Mouse (Mus musculus) heart, embryonic 15.5 days (tissue): ENCODE measurements at regions not wholly inside any gene's neighbourhood (a gene's known extent, or its start where the extent isn't known, plus 50 kb on each side); places are given as distances from the start of the nearest gene placed in this dataset.
A peak's percentile ranks its signal among the peaks of the same experiment; 100 is the strongest.

Source experiments
- ATAC-seq: fragments of 200-750 bp; cut with Nextera tagmentation; replicated peaks from 2 replicates; pipeline ENCODE4 v1.8.0; 2017; ENCODE audit warnings: low read depth, moderate TSS enrichment; ENCODE audit not compliant: insufficient number of reproducible peaks, insufficient read depth, low FRiP score
- H3K27ac ChIP-seq: fragments of 300-500 bp; sonication (generic); 2 replicates; pipeline ENCODE4 v1.5.1; 2015; ENCODE audit warnings: mild to moderate bottlenecking, inconsistent platforms
- H3K27me3 ChIP-seq: fragments of 300-500 bp; sonication (generic); 2 replicates; pipeline ENCODE4 v1.6.1; 2015; ENCODE audit warnings: inconsistent platforms
- H3K36me3 ChIP-seq: fragments of 300-500 bp; sonication (generic); 2 replicates; pipeline ENCODE4 v1.6.1; 2015; ENCODE audit warnings: mild to moderate bottlenecking, inconsistent platforms
- H3K4me1 ChIP-seq: fragments of 300-500 bp; sonication (generic); replicated peaks from 2 replicates; pipeline ENCODE4 v1.6.1; 2015; ENCODE audit warnings: inconsistent platforms
- H3K4me2 ChIP-seq: fragments of 300-500 bp; sonication (generic); 2 replicates; pipeline ENCODE4 v1.6.1; 2015; ENCODE audit warnings: inconsistent platforms, mild to moderate bottlenecking, moderate library complexity
- H3K4me3 ChIP-seq: fragments of 300-500 bp; sonication (generic); 2 replicates; pipeline ENCODE4 v1.5.1; 2015; ENCODE audit warnings: mild to moderate bottlenecking, inconsistent platforms
- H3K9ac ChIP-seq: fragments of 300-500 bp; sonication (generic); 2 replicates; pipeline ENCODE4 v1.6.1; 2015; ENCODE audit warnings: mild to moderate bottlenecking, inconsistent platforms
- H3K9me3 ChIP-seq: fragments of 300-500 bp; sonication (generic); replicated peaks from 2 replicates; pipeline ENCODE4 v1.6.1; 2016; ENCODE audit warnings: inconsistent platforms
- WGBS: fragments of 180-500 bp; shearing (Covaris S2); methylation state at CpG from one replicate; pipeline ENCODE4 v1.1.7; 2015; ENCODE audit warnings: mixed read lengths; 5-methylcytosine and 5-hydroxymethylcytosine counted together

- ATAC-seq, result no peak
- Histone ChIP-seq H3K27ac (no peak overlapping the region), H3K27me3 (no peaks in the 10 kb centered on the region), H3K36me3 (no peaks in the 10 kb centered on the region), H3K9ac (no peak overlapping the region), H3K4me1 (peaks cover 25% of the 10 kb centered on the region), H3K9me3 (no peaks in the 10 kb centered on the region), H3K4me3 (no peak overlapping the region), H3K4me2 (no peak overlapping the region)
- WGBS, result 81% methylated on average over 5 of the region's 5 CpGs
These were observed 81.3 kb upstream of the Tent5a start for GRCm38 (mm10) chr9:85408461-85408860.

- H3K4me3 ChIP-seq, result no peak overlapping the region
- H3K9ac ChIP-seq, result no peak overlapping the region
- H3K27me3 ChIP-seq, result no peaks in the 10 kb centered on the region
- H3K4me1 ChIP-seq, result peaks cover 25% of the 10 kb centered on the region
- no peaks in the 10 kb centered on the region for H3K36me3 ChIP-seq
- no peak for ATAC-seq
- no peak overlapping the region for H3K27ac ChIP-seq
- H3K9me3 ChIP-seq, result no peaks in the 10 kb centered on the region
- H3K4me2 ChIP-seq, result no peak overlapping the region
- WGBS, result 81% methylated on average over 1 of the region's 1 CpGs
These were observed 80.4 kb upstream of the Tent5a start for GRCm38 (mm10) chr9:85407592-85407991.

GRCm38 (mm10) chr9:85401736-85402135 lies 74.6 kb upstream of the Tent5a start:
- H3K9me3 ChIP-seq, result no peaks in the 10 kb centered on the region
- H3K27me3 ChIP-seq, result no peaks in the 10 kb centered on the region
- H3K27ac ChIP-seq, result peak overlapping the region; percentile 57; the same call in 1 of the 2 replicates
- H3K9ac ChIP-seq, result no peak overlapping the region
- H3K4me3 ChIP-seq, result no peak overlapping the region
- ATAC-seq, result no peak; the same call in 1 of the 2 replicates
- WGBS, result 26% methylated on average over 1 of the region's 1 CpGs
- peaks cover 14% of the 10 kb centered on the region for H3K4me1 ChIP-seq
- no peak overlapping the region for H3K4me2 ChIP-seq
- no peaks in the 10 kb centered on the region for H3K36me3 ChIP-seq

GRCm38 (mm10) chr9:85400600-85401313 lies 73.6 kb upstream of the Tent5a start:
- Histone ChIP-seq H3K4me3 (no peak overlapping the region), H3K36me3 (no peaks in the 10 kb centered on the region), H3K4me1 (peaks cover 14% of the 10 kb centered on the region), H3K9ac (no peak overlapping the region), H3K27me3 (no peaks in the 10 kb centered on the region), H3K4me2 (peak overlapping the region; percentile 34; the same call in 1 of the 2 replicates), H3K27ac (peak overlapping the region; percentile 57), H3K9me3 (no peaks in the 10 kb centered on the region)
- ATAC-seq, result peak; percentile 62
- 35% methylated on average over 12 of the region's 12 CpGs for WGBS

- ATAC-seq, result no peak
- no peaks in the 10 kb centered on the region for H3K9me3 ChIP-seq
These were observed 67.8 kb upstream of the Tent5a start for GRCm38 (mm10) chr9:85394975-85395374.

GRCm38 (mm10) chr9:85391283-85391682 lies 64.1 kb upstream of the Tent5a start:
- Histone ChIP-seq H3K4me1 (no peaks in the 10 kb centered on the region), H3K27me3 (no peaks in the 10 kb centered on the region), H3K4me2 (no peak overlapping the region), H3K36me3 (no peaks in the 10 kb centered on the region), H3K9me3 (no peaks in the 10 kb centered on the region), H3K9ac (no peak overlapping the region), H3K4me3 (no peak overlapping the region), H3K27ac (no peak overlapping the region)
- 81% methylated on average over 2 of the region's 2 CpGs for WGBS
- no peak for ATAC-seq

More at GRCm38 (mm10) chr9:85394975-85395374, 67.8 kb upstream of the Tent5a start:
- Histone ChIP-seq H3K4me3 (no peak overlapping the region), H3K27me3 (no peaks in the 10 kb centered on the region), H3K27ac (no peak overlapping the region), H3K4me2 (no peak overlapping the region), H3K9ac (no peak overlapping the region), H3K4me1 (no peaks in the 10 kb centered on the region), H3K36me3 (no peaks in the 10 kb centered on the region)
- 65% methylated on average over 6 of the region's 6 CpGs for WGBS

GRCm38 (mm10) chr9:85388775-85389393 lies 61.7 kb upstream of the Tent5a start:
- WGBS, result 78% methylated on average over 7 of the region's 7 CpGs

GRCm38 (mm10) chr9:85382413-85382812 lies 55.3 kb upstream of the Tent5a start:
- WGBS, result 84% methylated on average over 2 of the region's 2 CpGs
- no peak for ATAC-seq
- no peaks in the 10 kb centered on the region for H3K9me3 ChIP-seq
- H3K36me3 ChIP-seq, result no peaks in the 10 kb centered on the region
- no peaks in the 10 kb centered on the region for H3K27me3 ChIP-seq
- H3K4me2 ChIP-seq, result no peak overlapping the region
- no peak overlapping the region for H3K4me3 ChIP-seq
- no peak overlapping the region for H3K9ac ChIP-seq
- no peak overlapping the region for H3K27ac ChIP-seq
- H3K4me1 ChIP-seq, result peaks cover 2% of the 10 kb centered on the region; the same call in 1 of the 2 replicates

More at GRCm38 (mm10) chr9:85388775-85389393, 61.7 kb upstream of the Tent5a start:
- Histone ChIP-seq H3K9ac (no peak overlapping the region), H3K4me2 (no peak overlapping the region), H3K9me3 (no peaks in the 10 kb centered on the region), H3K27ac (no peak overlapping the region), H3K4me1 (no peaks in the 10 kb centered on the region), H3K36me3 (no peaks in the 10 kb centered on the region), H3K27me3 (no peaks in the 10 kb centered on the region), H3K4me3 (no peak overlapping the region)
- ATAC-seq, result no peak

GRCm38 (mm10) chr9:85380756-85381155 lies 53.6 kb upstream of the Tent5a start:
- no peaks in the 10 kb centered on the region for H3K27me3 ChIP-seq
- no peak overlapping the region for H3K4me3 ChIP-seq
- peak overlapping the region; percentile 59 for H3K27ac ChIP-seq
- 25% methylated on average over 5 of the region's 5 CpGs for WGBS
- ATAC-seq, result peak; percentile 80; the same call in 1 of the 2 replicates
- no peak overlapping the region for H3K9ac ChIP-seq
- H3K9me3 ChIP-seq, result no peaks in the 10 kb centered on the region
- H3K4me2 ChIP-seq, result no peak overlapping the region
- H3K36me3 ChIP-seq, result no peaks in the 10 kb centered on the region
- H3K4me1 ChIP-seq, result peaks cover 2% of the 10 kb centered on the region; the same call in 1 of the 2 replicates

GRCm38 (mm10) chr9:85379135-85379534 lies 52.0 kb upstream of the Tent5a start:
- WGBS, result 72% methylated on average over 2 of the region's 2 CpGs
- Histone ChIP-seq H3K4me1 (peaks cover 6% of the 10 kb centered on the region), H3K4me3 (no peak overlapping the region), H3K4me2 (no peak overlapping the region), H3K9ac (no peak overlapping the region), H3K27ac (no peak overlapping the region), H3K27me3 (no peaks in the 10 kb centered on the region), H3K9me3 (no peaks in the 10 kb centered on the region), H3K36me3 (no peaks in the 10 kb centered on the region)
- ATAC-seq, result no peak
